Mouse (Mus musculus): ENCODE data around the gene Sugp1. TPM values are rescaled to one million over a fixed set of nuclear protein-coding genes. Genes with fewer than 3 reads are reported as not detected.
A peak's percentile ranks its signal among the peaks of the same experiment; 100 is the strongest.

Sugp1 gene
- polyA plus RNA-seq, 1 experiment, result 34.5 TPM

- TF ChIP-seq CTCF (IDR thresholded peaks at IDR 0.05; ENCODE audit: extremely low read depth, insufficient read depth, low read length) (no peak), POLR2A (IDR thresholded peaks at IDR 0.05; ENCODE audit: extremely low read depth, insufficient read depth, low read length) (peak; percentile 74; the same call in 1 of the 2 replicates)
- Histone ChIP-seq H3K27ac (ENCODE audit: insufficient read depth, low read length) (no peak within 1 kb of the TSS), H3K4me3 (ENCODE audit: insufficient read depth, low read length) (peak within 1 kb of the TSS; percentile 64), H3K4me1 (ENCODE audit: control insufficient read depth, insufficient read depth, low read length) (no peaks in the 10 kb centered on the region)
Measured at GRCm38 (mm10) chr8:70083285-70083684, 40.7 kb downstream of the Sugp1 start, which contains the start of gene Hapln4. TSS of gene Hapln4 (plus strand) at chr8:70083457.

- TF ChIP-seq CTCF (IDR thresholded peaks at IDR 0.05; ENCODE audit: extremely low read depth, insufficient read depth, low read length) (no peak), POLR2A (IDR thresholded peaks at IDR 0.05; ENCODE audit: extremely low read depth, insufficient read depth, low read length) (no peak)
- Histone ChIP-seq H3K4me1 (ENCODE audit: control insufficient read depth, insufficient read depth, low read length) (no peaks in the 10 kb centered on the region; the same call in 1 of the 2 replicates), H3K4me3 (ENCODE audit: insufficient read depth, low read length) (peak overlapping the region; percentile 64), H3K27ac (ENCODE audit: insufficient read depth, low read length) (no peak overlapping the region)
Measured at GRCm38 (mm10) chr8:70084191-70085065, 41.8 kb downstream of the Sugp1 start.

- no peak overlapping the region for H3K27ac ChIP-seq (ENCODE audit: insufficient read depth, low read length)
- TF ChIP-seq CTCF (IDR thresholded peaks at IDR 0.05; ENCODE audit: extremely low read depth, insufficient read depth, low read length) (no peak), POLR2A (IDR thresholded peaks at IDR 0.05; ENCODE audit: extremely low read depth, insufficient read depth, low read length) (no peak)
- H3K4me3 ChIP-seq (ENCODE audit: insufficient read depth, low read length), result no peak overlapping the region
- H3K4me1 ChIP-seq (ENCODE audit: control insufficient read depth, insufficient read depth, low read length), result no peaks in the 10 kb centered on the region; the same call in 1 of the 2 replicates
Measured at GRCm38 (mm10) chr8:70086151-70086550, 43.5 kb downstream of the Sugp1 start.

DNA sequence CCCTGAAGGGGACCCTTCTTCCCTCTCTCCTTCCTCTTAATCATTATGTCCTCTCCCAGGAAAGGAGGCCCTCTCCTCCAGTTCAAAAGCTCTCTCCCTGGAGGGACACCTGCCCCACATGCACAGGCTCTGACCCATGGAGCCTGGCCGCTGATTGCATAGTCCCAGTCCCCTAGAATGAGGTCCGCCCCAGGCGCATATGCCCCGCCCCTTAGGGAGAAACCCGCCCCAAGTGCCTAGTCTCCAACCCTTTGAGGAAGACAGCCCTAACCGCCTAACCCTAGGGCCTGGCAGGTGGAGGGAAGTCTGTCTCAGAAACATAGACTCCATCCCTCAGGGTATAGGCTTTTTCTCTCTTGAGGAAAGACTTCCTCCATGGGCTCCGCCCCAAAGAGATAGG lies 44.6 kb downstream of the Sugp1 start:
- no peak overlapping the region for H3K4me3 ChIP-seq (ENCODE audit: insufficient read depth, low read length)
- H3K27ac ChIP-seq (ENCODE audit: insufficient read depth, low read length), result no peak overlapping the region
- no peaks in the 10 kb centered on the region; the same call in 1 of the 2 replicates for H3K4me1 ChIP-seq (ENCODE audit: control insufficient read depth, insufficient read depth, low read length)
- no peak for TF ChIP-seq CTCF (IDR thresholded peaks at IDR 0.05; ENCODE audit: extremely low read depth, insufficient read depth, low read length)
- no peak for TF ChIP-seq POLR2A (IDR thresholded peaks at IDR 0.05; ENCODE audit: extremely low read depth, insufficient read depth, low read length)

DNA sequence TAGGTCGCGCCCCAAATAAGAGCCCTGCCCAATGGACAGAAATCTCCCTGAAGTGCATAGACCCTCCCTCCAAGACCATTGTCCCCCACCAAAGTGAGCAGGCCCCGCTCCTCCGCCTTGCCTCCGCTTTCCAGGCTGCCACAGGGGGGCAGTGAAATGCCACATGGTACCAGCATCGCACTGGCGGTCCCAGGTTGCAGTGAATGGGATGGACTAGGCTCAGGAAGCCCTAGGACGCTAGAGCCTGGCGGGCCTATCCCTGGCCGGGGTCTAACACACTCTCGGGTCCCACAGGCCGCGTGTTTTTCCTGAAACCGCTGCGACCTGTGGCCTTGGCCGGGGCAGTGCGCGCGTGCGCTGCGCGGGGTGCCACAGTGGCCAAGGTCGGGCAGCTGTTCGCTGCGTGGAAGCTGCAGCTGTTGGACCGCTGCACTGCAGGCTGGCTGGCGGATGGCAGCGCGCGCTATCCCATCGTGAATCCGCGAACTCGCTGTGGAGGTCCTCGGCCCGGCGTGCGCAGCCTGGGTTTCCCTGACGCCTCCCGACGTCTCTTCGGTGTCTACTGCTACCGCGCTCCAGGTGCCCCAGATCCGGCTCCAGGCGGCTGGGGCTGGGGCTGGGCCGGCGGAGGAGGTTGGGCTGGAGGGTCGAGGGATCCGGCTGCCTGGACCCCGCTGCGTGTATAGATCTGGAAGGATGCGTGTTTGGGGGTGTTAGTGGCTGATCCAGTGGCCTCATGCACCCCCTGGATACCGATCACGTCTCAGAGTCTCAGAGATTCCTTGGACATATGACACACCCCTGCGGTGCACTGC lies 45.4 kb downstream of the Sugp1 start:
- no peak overlapping the region for H3K27ac ChIP-seq (ENCODE audit: insufficient read depth, low read length)
- H3K4me1 ChIP-seq (ENCODE audit: control insufficient read depth, insufficient read depth, low read length), result no peaks in the 10 kb centered on the region; the same call in 1 of the 2 replicates
- peak overlapping the region; percentile 9 for H3K4me3 ChIP-seq (ENCODE audit: insufficient read depth, low read length)

DNA sequence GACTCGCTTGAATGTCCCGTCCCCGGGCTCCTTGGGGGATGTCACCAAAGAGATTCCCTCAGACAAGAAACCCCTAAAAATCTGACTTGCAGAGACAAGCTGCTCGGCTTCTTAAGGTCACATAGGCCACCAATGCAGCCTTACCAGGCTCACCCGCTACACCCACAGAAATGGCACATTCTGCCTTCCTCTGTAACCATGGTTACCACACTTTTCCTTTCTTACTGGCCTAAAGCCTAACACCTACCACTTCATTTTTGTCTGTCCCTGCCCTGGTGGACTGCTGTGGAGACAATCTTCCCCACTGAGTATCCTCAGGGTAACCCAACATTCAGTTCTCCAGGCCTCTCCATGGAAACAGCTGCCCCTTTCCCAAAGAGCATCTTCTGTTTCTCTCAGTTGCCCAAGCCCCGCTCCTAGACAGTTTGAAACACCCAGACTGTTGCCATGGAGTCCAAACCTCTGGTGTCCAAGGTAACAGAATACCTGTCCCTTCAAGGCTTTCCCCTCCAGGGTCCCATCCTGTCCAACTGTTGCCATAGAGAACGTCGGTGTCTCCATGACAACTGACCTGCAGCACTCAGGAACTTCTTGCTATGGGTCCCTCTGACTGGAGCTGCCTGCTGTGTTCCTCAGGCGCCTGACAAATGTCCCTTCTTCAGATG lies 46.8 kb downstream of the Sugp1 start:
- no peak overlapping the region for H3K27ac ChIP-seq (ENCODE audit: insufficient read depth, low read length)
- no peak overlapping the region for H3K4me3 ChIP-seq (ENCODE audit: insufficient read depth, low read length)
- no peaks in the 10 kb centered on the region; the same call in 1 of the 2 replicates for H3K4me1 ChIP-seq (ENCODE audit: control insufficient read depth, insufficient read depth, low read length)
- no peak for TF ChIP-seq POLR2A (IDR thresholded peaks at IDR 0.05; ENCODE audit: extremely low read depth, insufficient read depth, low read length)
- no peak for TF ChIP-seq CTCF (IDR thresholded peaks at IDR 0.05; ENCODE audit: extremely low read depth, insufficient read depth, low read length)

More for the DNA sequence above, 45.4 kb downstream of the Sugp1 start:
- TF ChIP-seq CTCF (IDR thresholded peaks at IDR 0.05; ENCODE audit: extremely low read depth, insufficient read depth, low read length) (peak; percentile 79), POLR2A (IDR thresholded peaks at IDR 0.05; ENCODE audit: extremely low read depth, insufficient read depth, low read length) (no peak)

GRCm38 (mm10) chr8:70092786-70093185 lies 50.2 kb downstream of the Sugp1 start:
- H3K27ac ChIP-seq (ENCODE audit: insufficient read depth, low read length), result 0 out of 2 replicates have a peak overlapping the region, but pooled peaks have one; percentile 18
- no peak overlapping the region for H3K4me3 ChIP-seq (ENCODE audit: insufficient read depth, low read length)
- no peaks in the 10 kb centered on the region; the same call in 1 of the 2 replicates for H3K4me1 ChIP-seq (ENCODE audit: control insufficient read depth, insufficient read depth, low read length)
- TF ChIP-seq POLR2A (IDR thresholded peaks at IDR 0.05; ENCODE audit: extremely low read depth, insufficient read depth, low read length) (no peak), CTCF (IDR thresholded peaks at IDR 0.05; ENCODE audit: extremely low read depth, insufficient read depth, low read length) (no peak)

- Histone ChIP-seq H3K4me3 (ENCODE audit: insufficient read depth, low read length) (no peak overlapping the region), H3K4me1 (ENCODE audit: control insufficient read depth, insufficient read depth, low read length) (peaks cover 4% of the 10 kb centered on the region), H3K27ac (ENCODE audit: insufficient read depth, low read length) (peak overlapping the region; percentile 86)
- TF ChIP-seq CTCF (IDR thresholded peaks at IDR 0.05; ENCODE audit: extremely low read depth, insufficient read depth, low read length) (no peak), POLR2A (IDR thresholded peaks at IDR 0.05; ENCODE audit: extremely low read depth, insufficient read depth, low read length) (no peak)
Measured at GRCm38 (mm10) chr8:70099276-70099675, 56.7 kb downstream of the Sugp1 start.

DNA sequence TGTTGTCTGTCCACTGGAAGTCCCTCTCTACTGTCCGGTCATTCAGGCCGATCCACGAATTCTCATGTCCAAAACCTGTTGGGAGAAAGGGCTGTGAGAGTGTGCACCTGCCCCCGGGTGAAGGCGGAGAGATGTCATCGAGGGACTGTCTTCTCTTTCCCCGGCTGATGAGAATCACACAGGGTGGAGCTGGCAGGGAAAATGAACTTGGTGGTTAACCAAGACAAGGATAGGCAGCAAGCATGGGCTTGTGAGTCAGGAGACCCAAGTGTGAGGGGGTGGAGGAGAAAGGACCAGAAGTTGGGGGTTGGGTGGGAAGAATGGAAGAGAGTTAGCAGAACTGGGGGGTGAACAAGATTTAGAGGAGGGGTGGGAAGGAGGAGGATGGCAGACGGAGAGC lies 57.6 kb downstream of the Sugp1 start:
- H3K4me3 ChIP-seq (ENCODE audit: insufficient read depth, low read length), result no peak overlapping the region
- no peak for TF ChIP-seq CTCF (IDR thresholded peaks at IDR 0.05; ENCODE audit: extremely low read depth, insufficient read depth, low read length)
- no peak for TF ChIP-seq POLR2A (IDR thresholded peaks at IDR 0.05; ENCODE audit: extremely low read depth, insufficient read depth, low read length)
- H3K4me1 ChIP-seq (ENCODE audit: control insufficient read depth, insufficient read depth, low read length), result peaks cover 4% of the 10 kb centered on the region
- peak overlapping the region; percentile 61 for H3K27ac ChIP-seq (ENCODE audit: insufficient read depth, low read length)
